Mouse (Mus musculus): ENCODE data around the gene Arhgap21.

DNA sequence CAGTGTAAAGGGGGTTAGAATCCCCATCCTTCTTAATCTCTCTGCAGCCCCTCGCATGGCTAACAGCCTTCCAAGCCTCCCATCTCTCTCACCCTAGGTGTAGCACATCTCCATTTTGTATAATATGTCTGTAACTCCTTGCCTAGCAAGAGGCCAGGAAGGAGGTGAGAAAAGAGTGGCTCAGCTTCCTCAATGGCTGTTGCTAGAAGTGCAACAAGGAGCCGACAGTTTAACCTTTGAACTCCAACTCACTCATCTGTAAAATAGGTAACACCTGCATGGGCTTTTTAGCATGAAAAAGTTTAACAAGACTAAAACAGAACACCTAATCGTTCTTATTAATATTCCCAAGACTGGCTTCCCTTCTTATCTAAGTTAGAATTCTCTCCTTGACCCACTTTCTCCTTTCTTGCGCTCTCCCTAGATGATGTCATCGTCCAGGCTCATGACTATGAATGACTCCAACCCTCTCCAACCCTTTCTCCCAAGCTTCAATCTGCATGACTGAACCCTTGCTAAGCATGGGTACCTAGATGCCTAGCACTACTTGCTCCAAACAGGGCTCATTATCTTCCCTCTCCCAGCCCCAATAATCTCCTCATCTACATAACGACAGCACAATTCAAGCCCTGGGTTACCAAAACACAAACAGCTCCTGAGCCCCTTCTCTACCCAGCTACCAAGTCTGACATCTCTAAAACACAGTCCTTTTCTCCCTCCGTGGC, 24.8 kb downstream of the Arhgap21 start:
- TF ChIP-seq CTCF (IDR thresholded peaks at IDR 0.05; ENCODE audit: low read depth, low read length) = no peak
- TF ChIP-seq GATA1 (IDR thresholded peaks at IDR 0.05; ENCODE audit: borderline replicate concordance, low read length) = no peak
- TF ChIP-seq TAL1 (conservative IDR thresholded peaks at IDR 0.05; ENCODE audit: low read depth, low read length) = no peak

Measured in G1E (cell line).